Mouse (Mus musculus): ENCODE data around the gene Slc4a7. TPM values are rescaled to one million over a fixed set of nuclear protein-coding genes. Genes with fewer than 3 reads are reported as not detected.

The Slc4a7 gene
- polyA plus RNA-seq, 1 experiment from 2014 or later: 32.9 TPM

DNA sequence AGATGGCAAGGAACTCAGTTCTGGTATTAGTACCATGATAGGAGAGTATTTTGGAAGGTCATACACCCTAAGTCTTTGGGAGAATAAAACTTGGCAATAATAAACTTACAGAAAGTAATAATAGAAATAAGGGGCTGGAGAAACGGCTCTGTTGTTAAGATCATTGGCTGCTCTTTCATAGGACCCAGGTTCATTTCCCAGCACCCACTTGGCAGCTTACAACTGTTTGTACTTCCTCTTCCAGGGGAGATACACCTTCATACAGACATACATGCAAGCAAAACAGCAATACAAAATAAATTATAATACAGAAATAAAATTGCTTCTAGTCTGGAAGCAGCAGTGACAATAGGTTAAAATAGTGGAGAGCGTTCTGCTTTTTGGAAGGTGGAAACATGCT lies 2.6 kb downstream of the Slc4a7 start:
- Histone ChIP-seq H3K9ac (replicated peaks; ENCODE audit: low read length) (peak overlapping the region; percentile 97; the same call in 1 of the 2 replicates), H3K9me3 (ENCODE audit: control insufficient read depth, low read length) (no peaks in the 10 kb centered on the region), H3K27me3 (ENCODE audit: control insufficient read depth, insufficient read depth, low read length) (no peaks in the 10 kb centered on the region), H3K4me1 (ENCODE audit: control insufficient read depth, insufficient read depth, low read length) (peaks cover 23% of the 10 kb centered on the region), H3K4me3 (replicated peaks; ENCODE audit: low read depth, low read length) (peak overlapping the region; percentile 92), H3K4me2 (ENCODE audit: low read length) (peak overlapping the region; percentile 68), H3K36me3 (ENCODE audit: control insufficient read depth, insufficient read depth, low read length) (no peaks in the 10 kb centered on the region), H3K27ac (replicated peaks; ENCODE audit: low read depth, low read length) (no peak overlapping the region)
- ATAC-seq (ENCODE audit: low FRiP score, low TSS enrichment) (no peak), DNase-seq (no peak)
- 77% methylated on average over 2 of the region's 2 CpGs for WGBS

DNA sequence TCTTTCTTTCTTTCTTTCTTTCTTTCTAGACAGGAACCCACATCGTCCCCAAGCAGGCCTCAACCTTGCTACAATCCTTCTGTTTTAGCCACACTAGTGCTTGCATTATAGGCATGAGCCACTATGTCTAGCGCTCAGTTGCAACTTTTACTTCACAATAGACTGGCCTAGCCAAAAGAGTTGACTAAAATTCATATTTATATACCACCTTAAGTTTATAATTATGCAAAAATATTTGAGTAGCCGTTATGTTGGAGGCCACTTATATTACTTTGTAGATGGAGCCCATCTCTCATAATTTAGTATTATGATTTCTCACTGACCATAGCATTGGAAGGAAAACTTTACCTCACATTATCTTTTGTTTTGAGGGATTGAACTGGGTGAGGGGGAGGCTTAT lies 3.0 kb downstream of the Slc4a7 start:
- H3K27me3 ChIP-seq (ENCODE audit: control insufficient read depth, insufficient read depth, low read length): no peaks in the 10 kb centered on the region
- DNase-seq: no peak
- H3K4me3 ChIP-seq (replicated peaks; ENCODE audit: low read depth, low read length): no peak overlapping the region
- no peak overlapping the region for H3K9ac ChIP-seq (replicated peaks; ENCODE audit: low read length)
- ATAC-seq (ENCODE audit: low FRiP score, low TSS enrichment): no peak
- H3K4me1 ChIP-seq (ENCODE audit: control insufficient read depth, insufficient read depth, low read length): peaks cover 23% of the 10 kb centered on the region
- no peaks in the 10 kb centered on the region for H3K36me3 ChIP-seq (ENCODE audit: control insufficient read depth, insufficient read depth, low read length)
- H3K4me2 ChIP-seq (ENCODE audit: low read length): peak overlapping the region; percentile 68
- WGBS: 77% methylated on average over 3 of the region's 3 CpGs
- H3K27ac ChIP-seq (replicated peaks; ENCODE audit: low read depth, low read length): no peak overlapping the region
- H3K9me3 ChIP-seq (ENCODE audit: control insufficient read depth, low read length): no peaks in the 10 kb centered on the region

DNA sequence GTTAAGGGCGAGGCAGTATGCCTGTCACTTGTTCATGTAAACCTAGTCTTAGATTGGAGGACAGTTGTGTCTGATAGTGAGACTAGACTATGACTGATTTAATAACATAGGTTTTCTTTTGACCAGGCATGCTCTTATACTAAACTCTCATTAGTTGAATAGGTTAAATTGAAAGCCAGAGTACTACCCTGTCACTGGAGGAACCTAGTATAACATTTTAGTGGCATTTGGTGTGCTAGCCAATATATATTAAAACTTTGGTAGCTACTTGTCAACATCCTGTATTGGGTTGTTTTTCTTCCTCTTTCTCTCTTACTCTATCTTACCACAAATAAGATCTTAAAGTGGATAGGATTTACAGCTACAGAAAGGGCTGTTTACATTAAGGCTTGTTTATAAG lies 4.3 kb downstream of the Slc4a7 start:
- Histone ChIP-seq H3K4me2 (ENCODE audit: low read length) (no peak overlapping the region), H3K9me3 (ENCODE audit: control insufficient read depth, low read length) (no peaks in the 10 kb centered on the region), H3K4me1 (ENCODE audit: control insufficient read depth, insufficient read depth, low read length) (peaks cover 23% of the 10 kb centered on the region), H3K36me3 (ENCODE audit: control insufficient read depth, insufficient read depth, low read length) (peaks cover 9% of the 10 kb centered on the region), H3K27me3 (ENCODE audit: control insufficient read depth, insufficient read depth, low read length) (no peaks in the 10 kb centered on the region), H3K4me3 (replicated peaks; ENCODE audit: low read depth, low read length) (no peak overlapping the region), H3K27ac (replicated peaks; ENCODE audit: low read depth, low read length) (no peak overlapping the region), H3K9ac (replicated peaks; ENCODE audit: low read length) (no peak overlapping the region)
- 93% methylated on average over 1 of the region's 1 CpGs for WGBS
- DNase-seq: no peak
- no peak for ATAC-seq (ENCODE audit: low FRiP score, low TSS enrichment)

DNA sequence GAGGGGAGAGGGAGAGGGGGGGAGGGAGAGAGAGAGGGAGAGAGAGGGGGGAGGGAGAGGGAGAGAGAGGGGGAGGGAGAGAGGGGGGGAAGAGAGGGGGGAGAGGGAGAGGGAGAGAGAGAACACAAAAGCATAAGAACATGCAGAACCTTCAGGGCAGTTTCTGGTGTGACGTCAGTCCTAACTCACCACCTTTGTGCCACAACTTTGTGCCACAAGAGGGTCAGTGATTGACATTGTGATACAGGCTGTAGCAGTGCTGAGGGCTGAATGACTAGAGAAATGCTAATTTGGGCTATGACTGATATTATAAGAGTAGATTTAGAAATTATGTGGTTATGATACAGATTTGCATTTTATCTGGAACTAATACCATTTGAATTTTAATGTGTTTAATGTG lies 5.0 kb downstream of the Slc4a7 start:
- DNase-seq: no peak

GRCm38 (mm10) chr14:14709021-14709420 lies 6.9 kb downstream of the Slc4a7 start:
- peaks cover 9% of the 10 kb centered on the region for H3K36me3 ChIP-seq (ENCODE audit: control insufficient read depth, insufficient read depth, low read length)
- ATAC-seq (ENCODE audit: low FRiP score, low TSS enrichment) (no peak), DNase-seq (no peak)
- 94% methylated on average over 1 of the region's 1 CpGs for WGBS
- no peak overlapping the region for H3K9ac ChIP-seq (replicated peaks; ENCODE audit: low read length)
- H3K27ac ChIP-seq (replicated peaks; ENCODE audit: low read depth, low read length): no peak overlapping the region
- peaks cover 23% of the 10 kb centered on the region for H3K4me1 ChIP-seq (ENCODE audit: control insufficient read depth, insufficient read depth, low read length)
- H3K27me3 ChIP-seq (ENCODE audit: control insufficient read depth, insufficient read depth, low read length): no peaks in the 10 kb centered on the region
- no peak overlapping the region for H3K4me3 ChIP-seq (replicated peaks; ENCODE audit: low read depth, low read length)
- no peak overlapping the region for H3K4me2 ChIP-seq (ENCODE audit: low read length)
- no peaks in the 10 kb centered on the region for H3K9me3 ChIP-seq (ENCODE audit: control insufficient read depth, low read length)

More for the DNA sequence above, 5.0 kb downstream of the Slc4a7 start:
- H3K27me3 ChIP-seq (ENCODE audit: control insufficient read depth, insufficient read depth, low read length): no peaks in the 10 kb centered on the region
- no peak overlapping the region for H3K27ac ChIP-seq (replicated peaks; ENCODE audit: low read depth, low read length)
- H3K9ac ChIP-seq (replicated peaks; ENCODE audit: low read length): no peak overlapping the region
- no peak overlapping the region for H3K4me3 ChIP-seq (replicated peaks; ENCODE audit: low read depth, low read length)
- no peak for ATAC-seq (ENCODE audit: low FRiP score, low TSS enrichment)
- peaks cover 9% of the 10 kb centered on the region for H3K36me3 ChIP-seq (ENCODE audit: control insufficient read depth, insufficient read depth, low read length)
- H3K4me2 ChIP-seq (ENCODE audit: low read length): no peak overlapping the region
- WGBS: 27% methylated on average over 1 of the region's 1 CpGs
- H3K9me3 ChIP-seq (ENCODE audit: control insufficient read depth, low read length): no peaks in the 10 kb centered on the region
- H3K4me1 ChIP-seq (ENCODE audit: control insufficient read depth, insufficient read depth, low read length): peaks cover 23% of the 10 kb centered on the region

- Histone ChIP-seq H3K4me2 (ENCODE audit: low read length) (no peak overlapping the region), H3K9me3 (ENCODE audit: control insufficient read depth, low read length) (no peaks in the 10 kb centered on the region), H3K36me3 (ENCODE audit: control insufficient read depth, insufficient read depth, low read length) (peaks cover 9% of the 10 kb centered on the region), H3K4me3 (replicated peaks; ENCODE audit: low read depth, low read length) (no peak overlapping the region), H3K27ac (replicated peaks; ENCODE audit: low read depth, low read length) (no peak overlapping the region), H3K9ac (replicated peaks; ENCODE audit: low read length) (no peak overlapping the region), H3K4me1 (ENCODE audit: control insufficient read depth, insufficient read depth, low read length) (no peaks in the 10 kb centered on the region), H3K27me3 (ENCODE audit: control insufficient read depth, insufficient read depth, low read length) (no peaks in the 10 kb centered on the region)
- 0 out of 2 replicates have a peak, but pooled peaks have one; percentile 43 for ATAC-seq (ENCODE audit: low FRiP score, low TSS enrichment)
- DNase-seq: peak; percentile 52
Measured at GRCm38 (mm10) chr14:14714130-14714529, 12.1 kb downstream of the Slc4a7 start.

DNA sequence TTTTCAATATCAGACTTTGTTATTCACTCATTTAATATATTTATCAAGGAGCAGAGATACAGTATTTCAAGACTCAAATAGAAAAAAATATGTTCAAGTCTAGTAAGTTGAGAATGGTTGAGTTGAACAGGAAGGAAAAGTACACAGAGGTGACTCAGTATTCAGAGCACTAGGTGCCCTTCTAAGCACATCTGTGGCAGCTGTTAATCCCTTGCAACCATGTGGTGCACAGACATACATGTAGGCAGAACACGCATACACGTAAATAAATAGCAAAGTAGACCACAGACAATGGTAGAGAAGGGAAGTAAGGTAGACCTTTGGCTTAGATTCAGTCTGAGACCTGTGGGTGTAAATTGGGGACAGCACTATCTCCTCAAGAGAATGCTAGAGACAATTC lies 13.7 kb downstream of the Slc4a7 start:
- H3K9ac ChIP-seq (replicated peaks; ENCODE audit: low read length): no peak overlapping the region
- H3K4me1 ChIP-seq (ENCODE audit: control insufficient read depth, insufficient read depth, low read length): no peaks in the 10 kb centered on the region
- no peaks in the 10 kb centered on the region for H3K9me3 ChIP-seq (ENCODE audit: control insufficient read depth, low read length)
- no peak overlapping the region for H3K4me2 ChIP-seq (ENCODE audit: low read length)
- WGBS: 90% methylated on average over 2 of the region's 2 CpGs
- no peak overlapping the region for H3K4me3 ChIP-seq (replicated peaks; ENCODE audit: low read depth, low read length)
- H3K27ac ChIP-seq (replicated peaks; ENCODE audit: low read depth, low read length): no peak overlapping the region
- no peak for ATAC-seq (ENCODE audit: low FRiP score, low TSS enrichment)
- DNase-seq: no peak
- H3K27me3 ChIP-seq (ENCODE audit: control insufficient read depth, insufficient read depth, low read length): no peaks in the 10 kb centered on the region
- H3K36me3 ChIP-seq (ENCODE audit: control insufficient read depth, insufficient read depth, low read length): peaks cover 4% of the 10 kb centered on the region; the same call in 1 of the 2 replicates

GRCm38 (mm10) chr14:14716843-14717242 lies 14.8 kb downstream of the Slc4a7 start:
- ATAC-seq (ENCODE audit: low FRiP score, low TSS enrichment): no peak
- 62% methylated on average over 6 of the region's 6 CpGs for WGBS

DNA sequence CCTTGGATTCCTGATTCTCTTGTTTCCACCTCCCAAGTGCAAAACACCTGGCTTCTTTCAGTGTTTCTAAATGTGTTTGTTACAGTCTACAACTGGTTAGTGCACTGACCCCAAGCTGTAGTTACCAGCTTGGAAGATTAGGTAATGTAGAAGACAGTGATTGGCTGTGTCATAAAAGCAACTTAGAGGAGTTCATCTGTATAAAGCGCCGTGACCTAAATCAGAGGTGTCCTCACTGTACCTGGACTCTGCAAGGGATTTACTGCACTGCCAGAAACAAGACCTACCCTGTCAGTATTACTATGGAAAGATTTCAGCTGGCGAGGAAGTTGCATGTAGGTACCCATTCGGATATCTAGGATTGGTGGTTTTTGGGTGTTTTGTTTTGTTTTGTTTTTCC lies 16.5 kb downstream of the Slc4a7 start:
- Histone ChIP-seq H3K9me3 (ENCODE audit: control insufficient read depth, low read length) (no peaks in the 10 kb centered on the region), H3K27me3 (ENCODE audit: control insufficient read depth, insufficient read depth, low read length) (no peaks in the 10 kb centered on the region), H3K9ac (replicated peaks; ENCODE audit: low read length) (no peak overlapping the region), H3K36me3 (ENCODE audit: control insufficient read depth, insufficient read depth, low read length) (no peaks in the 10 kb centered on the region), H3K27ac (replicated peaks; ENCODE audit: low read depth, low read length) (no peak overlapping the region), H3K4me3 (replicated peaks; ENCODE audit: low read depth, low read length) (no peak overlapping the region), H3K4me1 (ENCODE audit: control insufficient read depth, insufficient read depth, low read length) (no peaks in the 10 kb centered on the region), H3K4me2 (ENCODE audit: low read length) (no peak overlapping the region)
- ATAC-seq (ENCODE audit: low FRiP score, low TSS enrichment) (no peak), DNase-seq (no peak)
- 95% methylated on average over 4 of the region's 4 CpGs for WGBS

More at GRCm38 (mm10) chr14:14716843-14717242, 14.8 kb downstream of the Slc4a7 start:
- Histone ChIP-seq H3K9me3 (ENCODE audit: control insufficient read depth, low read length) (no peaks in the 10 kb centered on the region), H3K27ac (replicated peaks; ENCODE audit: low read depth, low read length) (no peak overlapping the region), H3K9ac (replicated peaks; ENCODE audit: low read length) (no peak overlapping the region), H3K4me3 (replicated peaks; ENCODE audit: low read depth, low read length) (no peak overlapping the region), H3K4me1 (ENCODE audit: control insufficient read depth, insufficient read depth, low read length) (no peaks in the 10 kb centered on the region), H3K36me3 (ENCODE audit: control insufficient read depth, insufficient read depth, low read length) (no peaks in the 10 kb centered on the region), H3K27me3 (ENCODE audit: control insufficient read depth, insufficient read depth, low read length) (no peaks in the 10 kb centered on the region), H3K4me2 (ENCODE audit: low read length) (no peak overlapping the region)
- DNase-seq: no peak

Measured in midbrain, embryonic 14.5 days (tissue).